Comparison of ENCODE assay signal across 14 mouse cellular contexts in genomic region chr8:126989363-126990153, GRCm38 (mm10). TPM values are rescaled to one million over a fixed set of nuclear protein-coding genes. Genes with fewer than 3 reads are reported as not detected.
DNase-seq lines count a peak whose midpoint lies in the region; ATAC-seq and TF ChIP-seq lines count a peak whose summit lies in the region.
"Had no signal": no experiment of that assay in that cellular context is flagged by ENCODE, and none has a peak within 500 bp of the region (broad histone marks: within the 10 kb centered on the region; RNA-seq: fewer than 3 reads in every experiment).

No protein-coding gene starts in this region.

- intact Hi-C loops in gastrocnemius, adult 2 months (cut with DNase I), result loop anchor here (5.0 kb wide), 1 partner anchor 73 kb away; the partner anchor contains the start of gene Pard3
- intact Hi-C loops in gastrocnemius, postnatal 36 days (cut with DNase I), result loop anchor here (5.0 kb wide), 1 partner anchor 73 kb away; the partner anchor contains the start of gene Pard3

- no peak overlapping the region for H3K27ac ChIP-seq in gastrocnemius, adult 2 months
- H3K27ac ChIP-seq in limb, embryonic 14.5 days (replicated peaks; ENCODE audit: low read depth, low read length), result no peak overlapping the region
- H3K27ac ChIP-seq in limb, embryonic 10.5 days, result no peak overlapping the region
- H3K27ac ChIP-seq: hindbrain, embryonic 12.5 days had no signal

- TF ChIP-seq CTCF in gastrocnemius, adult 2 months (IDR thresholded peaks at IDR 0.05), result 0 out of 2 replicates have a peak, but pooled peaks have one; percentile 10
- no peak for TF ChIP-seq CTCF in brain, embryonic 14.5 days (IDR thresholded peaks at IDR 0.05; ENCODE audit: borderline replicate concordance, extremely low read depth, insufficient read depth, insufficient read length)

- no peaks in the 10 kb centered on the region for H3K9me3 ChIP-seq in limb, embryonic 14.5 days (ENCODE audit: control insufficient read depth, low read length)
- H3K9me3 ChIP-seq in limb, embryonic 10.5 days (replicated peaks), result no peaks in the 10 kb centered on the region
- H3K9me3 ChIP-seq: hindbrain, embryonic 12.5 days had no signal

- no peak for ATAC-seq in limb, embryonic 14.5 days (ENCODE audit: low FRiP score, low read depth)
- ATAC-seq in megakaryocyte, adult 5-6 weeks (ENCODE audit: poor library complexity, severe bottlenecking), result no peak

- H3K4me2 ChIP-seq in limb, embryonic 14.5 days (replicated peaks; ENCODE audit: low read depth, low read length, severe bottlenecking), result no peak overlapping the region
- H3K4me2 ChIP-seq: hindbrain, embryonic 12.5 days; liver, embryonic 11.5 days had no signal

- TF ChIP-seq POLR2A in limb, embryonic 14.5 days (IDR thresholded peaks at IDR 0.05; ENCODE audit: borderline replicate concordance, extremely low read depth, insufficient read depth, insufficient read length), result no peak
- no peak for TF ChIP-seq POLR2A in brain, embryonic 14.5 days (IDR thresholded peaks at IDR 0.05; ENCODE audit: borderline replicate concordance, extremely low read depth, insufficient read depth, insufficient read length, poor library complexity, severe bottlenecking)

- DNase-seq in gastrocnemius, adult 2 months, result no peak
- DNase-seq in gastrocnemius, adult 8-10 months (ENCODE audit: low spot score in 2 of 2), result no peak
- DNase-seq in limb, embryonic 14.5 days (ENCODE audit: low spot score), result peak; percentile 43
- no peak for DNase-seq in limb, embryonic 10.5 days (ENCODE audit: low spot score)
- peak; percentile 79 for DNase-seq in ES-CJ7 (ENCODE audit: low read depth, low spot score)
- DNase-seq in brain, embryonic 14.5 days (ENCODE audit: low read depth), result peak; percentile 61
- DNase-seq in gastrocnemius, postnatal 36 days, result no peak
- DNase-seq: cerebellum, adult 2 months; kidney, adult 9 months had no signal

- no peaks in the 10 kb centered on the region for H3K36me3 ChIP-seq in limb, embryonic 14.5 days (ENCODE audit: control insufficient read depth, insufficient read depth, low read length)
- no peaks in the 10 kb centered on the region for H3K36me3 ChIP-seq in limb, embryonic 10.5 days
- H3K36me3 ChIP-seq: heart, embryonic 12.5 days; hindbrain, embryonic 12.5 days had no signal

- no peak overlapping the region for H3K4me3 ChIP-seq in gastrocnemius, adult 2 months
- no peak overlapping the region for H3K4me3 ChIP-seq in limb, embryonic 14.5 days (replicated peaks; ENCODE audit: low read length)
- H3K4me3 ChIP-seq in limb, embryonic 10.5 days, result no peak overlapping the region
- H3K4me3 ChIP-seq: heart, embryonic 12.5 days; hindbrain, embryonic 12.5 days; myocyte had no signal

- no peaks in the 10 kb centered on the region for H3K27me3 ChIP-seq in limb, embryonic 14.5 days (ENCODE audit: control insufficient read depth, insufficient read depth, low read length)
- no peaks in the 10 kb centered on the region for H3K27me3 ChIP-seq in limb, embryonic 10.5 days (ENCODE audit: low read depth, poor library complexity, severe bottlenecking)
- H3K27me3 ChIP-seq: heart, embryonic 12.5 days; hindbrain, embryonic 12.5 days had no signal

- WGBS in limb, embryonic 14.5 days, result 79% methylated on average over 5 of the region's 5 CpGs
- 82% methylated on average over 5 of the region's 5 CpGs for WGBS in limb, embryonic 10.5 days

- no peak overlapping the region for H3K9ac ChIP-seq in limb, embryonic 14.5 days (ENCODE audit: low read depth, low read length, severe bottlenecking)
- H3K9ac ChIP-seq: heart, embryonic 12.5 days; hindbrain, embryonic 12.5 days had no signal

- H3K4me1 ChIP-seq in limb, embryonic 14.5 days (ENCODE audit: control insufficient read depth, insufficient read depth, low read length), result peaks cover 2% of the 10 kb centered on the region; the same call in 1 of the 2 replicates
- no peaks in the 10 kb centered on the region for H3K4me1 ChIP-seq in limb, embryonic 10.5 days
- H3K4me1 ChIP-seq: heart, embryonic 12.5 days; hindbrain, embryonic 12.5 days had no signal

RNA-seq across cellular contexts. Expression of gene Rbm34, which starts 18.7 kb away (rescaled TPM):
- 1 to 10 TPM; 4.7 to 4.8 TPM for total RNA-seq in gastrocnemius, adult 2 months (2021)
- total RNA-seq in gastrocnemius, adult 8-10 months (2022), result 1 to 10 TPM; 4.4 to 5.8 (median 5.3) TPM
- 7.3 and 12.8 TPM in 2 replicates for polyA plus RNA-seq in limb, embryonic 14.5 days (2012; rRNA removed)
- 25.4 and 25.9 TPM in 2 replicates for polyA plus RNA-seq in limb, embryonic 14.5 days (2014; fragmentation: Nextera tagmentation; extraction: Ambion mirVana)
- 27.7 and 28.9 TPM in 2 replicates for polyA plus RNA-seq in limb, embryonic 10.5 days (2016; fragmentation: Nextera tagmentation; extraction: Ambion mirVana)
- 8.4 and 13.0 TPM in 2 replicates for polyA plus RNA-seq in brain, embryonic 14.5 days (2012; rRNA removed)
- 22.9 and 32.9 TPM in 2 replicates for total RNA-seq in megakaryocyte, adult 5-6 weeks (2015)
- 28.2 and 35.2 TPM in 2 replicates for total RNA-seq in megakaryocyte, adult 5-6 weeks (2017)
- total RNA-seq in gastrocnemius, postnatal 36 days (2021), result 1 to 10 TPM; 3.4 to 5.1 TPM

RNA-seq across cellular contexts. Expression of gene Tomm20, which starts 43.9 kb away (rescaled TPM):
- 100 to 1,000 TPM in 1 of 2 experiments, 10 to 100 TPM in 1; 92.0 to 104 TPM for total RNA-seq in gastrocnemius, adult 2 months (2021)
- total RNA-seq in gastrocnemius, adult 8-10 months (2022), result 100 to 1,000 TPM in 1 of 4 experiments, 10 to 100 TPM in 3; 73.7 to 107 (median 80.1) TPM
- 75.8 and 251 TPM in 2 replicates for polyA plus RNA-seq in limb, embryonic 14.5 days (2012; rRNA removed)
- 208 and 210 TPM in 2 replicates for polyA plus RNA-seq in limb, embryonic 14.5 days (2014; fragmentation: Nextera tagmentation; extraction: Ambion mirVana)
- polyA plus RNA-seq in limb, embryonic 10.5 days (2016; fragmentation: Nextera tagmentation; extraction: Ambion mirVana), result 301 and 341 TPM in 2 replicates
- polyA plus RNA-seq in brain, embryonic 14.5 days (2012; rRNA removed), result 94.5 and 111 TPM in 2 replicates
- 47.7 and 70.1 TPM in 2 replicates for total RNA-seq in megakaryocyte, adult 5-6 weeks (2015)
- 69.9 and 71.9 TPM in 2 replicates for total RNA-seq in megakaryocyte, adult 5-6 weeks (2017)
- 10 to 100 TPM; 73.0 to 86.8 TPM for total RNA-seq in gastrocnemius, postnatal 36 days (2021)

Comparison
In these comparisons a context has a peak if more than half of its experiments do, and no peak if none do; other contexts are left out.
1. DNase-seq: peak in limb, embryonic 14.5 days (single experiment), ES-CJ7 (single experiment) and brain, embryonic 14.5 days (single experiment); none in gastrocnemius, adult 2 months (single experiment), gastrocnemius, adult 8-10 months (0 of 2), limb, embryonic 10.5 days (single experiment) and gastrocnemius, postnatal 36 days (0 of 2).